Comparison of ENCODE assay signal across 28 mouse cellular contexts in the genomic region with DNA sequence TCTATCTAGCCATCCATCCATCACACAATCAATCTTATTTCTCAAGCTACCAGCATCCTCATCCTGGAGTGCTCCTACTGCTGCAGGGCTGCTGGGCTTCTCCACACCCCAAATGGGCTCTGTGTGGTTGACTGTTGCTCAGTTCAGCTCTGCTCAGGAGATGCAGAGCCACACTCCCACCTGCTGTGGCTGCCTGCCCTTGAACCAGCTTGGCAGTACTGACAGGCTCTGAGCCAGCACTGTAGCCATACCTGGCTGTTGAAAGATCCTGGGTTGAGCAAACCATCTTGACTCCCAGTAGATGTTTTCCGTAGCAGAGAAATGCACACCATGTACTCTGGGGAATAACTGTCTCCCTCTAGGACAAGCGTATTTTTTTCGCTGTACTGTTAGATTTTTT.
A peak's percentile ranks its signal among the peaks of the same experiment; 100 is the strongest.
DNase-seq lines count a peak whose midpoint lies in the region; ATAC-seq lines count a peak whose summit lies in the region.
"Had no signal": no experiment of that assay in that cellular context is flagged by ENCODE, and none has a peak within 500 bp of the region (broad histone marks: within the 10 kb centered on the region; RNA-seq: fewer than 3 reads in every experiment).

No protein-coding gene starts in this region.

- H3K36me3 ChIP-seq in heart, embryonic 10.5 days: no peaks in the 10 kb centered on the region
- H3K36me3 ChIP-seq: embryonic facial prominence, embryonic 12.5 days; embryonic facial prominence, embryonic 15.5 days; heart, embryonic 12.5 days; heart, embryonic 15.5 days; hindbrain, embryonic 10.5 days; hindbrain, embryonic 13.5 days; intestine, embryonic 15.5 days had no signal

- peaks cover 21% of the 10 kb centered on the region for H3K27me3 ChIP-seq in heart, embryonic 10.5 days (ENCODE audit: insufficient read depth, poor library complexity, severe bottlenecking)
- H3K27me3 ChIP-seq: hindbrain, embryonic 13.5 days; intestine, embryonic 15.5 days; Patski had no signal

- no peak overlapping the region for H3K4me3 ChIP-seq in heart, embryonic 10.5 days
- H3K4me3 ChIP-seq: embryonic facial prominence, embryonic 12.5 days; embryonic facial prominence, embryonic 15.5 days; gastrocnemius, adult 2 months; heart, embryonic 12.5 days; heart, embryonic 15.5 days; hindbrain, embryonic 10.5 days; hindbrain, embryonic 13.5 days; intestine, embryonic 15.5 days had no signal

- no peak overlapping the region for H3K27ac ChIP-seq in heart, embryonic 10.5 days
- H3K27ac ChIP-seq: embryonic facial prominence, embryonic 12.5 days; embryonic facial prominence, embryonic 15.5 days; gastrocnemius, adult 2 months; heart, embryonic 15.5 days; hindbrain, embryonic 10.5 days; hindbrain, embryonic 13.5 days; intestine, embryonic 15.5 days had no signal

- peak; percentile 15 for DNase-seq in cerebellum, adult 11-12 months
- DNase-seq in cerebellum, adult 8-10 months: peak; percentile 11
- DNase-seq in cerebellum, postnatal 14 days: peak; percentile 33 to 45
- DNase-seq in kidney, adult 11 months: no peak
- no peak for DNase-seq in heart, embryonic 10.5 days (ENCODE audit: low spot score)
- no peak for DNase-seq in urinary bladder, adult 2 months (ENCODE audit: low spot score)
- DNase-seq: adrenal gland, postnatal 10 days; adrenal gland, postnatal 36 days; forebrain, postnatal 0 days; gastrocnemius, adult 2 months; gastrocnemius, postnatal 14 days; heart, adult 11 months; heart, postnatal 10 days; heart, postnatal 36 days; kidney, adult 18-20 months; kidney, adult 9 months had no signal

- H3K9me3 ChIP-seq in heart, embryonic 10.5 days: no peaks in the 10 kb centered on the region
- H3K9me3 ChIP-seq: embryonic facial prominence, embryonic 12.5 days; embryonic facial prominence, embryonic 15.5 days; heart, embryonic 12.5 days; heart, embryonic 15.5 days; hindbrain, embryonic 10.5 days; hindbrain, embryonic 13.5 days; intestine, embryonic 15.5 days had no signal

- peaks cover 9% of the 10 kb centered on the region; the same call in 1 of the 2 replicates for H3K4me1 ChIP-seq in heart, embryonic 10.5 days
- H3K4me1 ChIP-seq: embryonic facial prominence, embryonic 12.5 days; embryonic facial prominence, embryonic 15.5 days; heart, embryonic 12.5 days; heart, embryonic 15.5 days; intestine, embryonic 15.5 days had no signal

- 82% methylated on average over 3 of the region's 3 CpGs for WGBS in heart, embryonic 10.5 days

- ATAC-seq in cerebellum, adult (ENCODE audit: insufficient number of reproducible peaks, low FRiP score, low TSS enrichment): no peak
- ATAC-seq: CD4-positive, CD25-positive, alpha-beta regulatory T cell, adult 4 months; forebrain, embryonic 14.5 days; forebrain, postnatal 0 days; hindbrain, embryonic 16.5 days; intestine, embryonic 15.5 days; Patski had no signal

Comparison
In these comparisons a context has a peak if more than half of its experiments do, and no peak if none do; other contexts are left out.
1. DNase-seq: peak in cerebellum, adult 11-12 months (single experiment), cerebellum, adult 8-10 months (single experiment) and cerebellum, postnatal 14 days (2 of 2); none in kidney, adult 11 months (single experiment), heart, embryonic 10.5 days (single experiment) and urinary bladder, adult 2 months (single experiment).